Mouse (Mus musculus): ENCODE measurements around the gene Wasf2. TPM values are rescaled to one million over a fixed set of nuclear protein-coding genes. Genes with fewer than 3 reads are reported as not detected.

The Wasf2 gene
- polyA plus RNA-seq, 1 experiment from 2014 or later = 23.9 TPM

DNA sequence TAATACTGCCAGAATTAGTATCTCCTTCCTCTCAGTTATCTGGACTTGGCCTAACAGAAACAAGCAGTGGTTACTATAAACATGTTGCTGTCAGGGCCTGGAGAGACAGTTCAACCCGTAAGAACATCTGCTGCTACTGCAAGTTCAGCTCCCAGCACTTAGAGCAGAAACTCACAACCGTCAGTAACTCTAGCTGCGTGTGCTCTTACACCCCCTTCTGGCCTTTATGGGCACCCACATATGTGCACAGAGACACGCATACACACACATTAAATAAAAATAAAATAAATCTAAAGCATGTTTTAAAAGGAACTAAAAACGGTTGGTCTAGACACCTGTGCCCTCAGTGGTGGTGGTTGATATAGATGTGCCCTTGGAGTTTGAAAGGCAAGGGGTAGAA is 56.6 kb downstream of the Wasf2 start:
- no peak for ATAC-seq (ENCODE audit: low FRiP score)
- DNase-seq (ENCODE audit: low spot score) = no peak
- H3K4me3 ChIP-seq (replicated peaks; ENCODE audit: low read length) = no peak overlapping the region
- 93% methylated on average over 5 of the region's 5 CpGs for WGBS
- H3K4me2 ChIP-seq (replicated peaks) = no peak overlapping the region
- H3K9me3 ChIP-seq (ENCODE audit: control insufficient read depth, low read length) = no peaks in the 10 kb centered on the region
- no peaks in the 10 kb centered on the region for H3K27me3 ChIP-seq (ENCODE audit: control insufficient read depth, insufficient read depth, low read length)
- peaks cover 49% of the 10 kb centered on the region for H3K36me3 ChIP-seq (replicated peaks; ENCODE audit: control insufficient read depth, insufficient read depth)
- no peak overlapping the region for H3K9ac ChIP-seq
- H3K27ac ChIP-seq = no peak overlapping the region
- peaks cover 11% of the 10 kb centered on the region; the same call in 1 of the 2 replicates for H3K4me1 ChIP-seq (replicated peaks; ENCODE audit: control insufficient read depth, insufficient read depth, low read length)

DNA sequence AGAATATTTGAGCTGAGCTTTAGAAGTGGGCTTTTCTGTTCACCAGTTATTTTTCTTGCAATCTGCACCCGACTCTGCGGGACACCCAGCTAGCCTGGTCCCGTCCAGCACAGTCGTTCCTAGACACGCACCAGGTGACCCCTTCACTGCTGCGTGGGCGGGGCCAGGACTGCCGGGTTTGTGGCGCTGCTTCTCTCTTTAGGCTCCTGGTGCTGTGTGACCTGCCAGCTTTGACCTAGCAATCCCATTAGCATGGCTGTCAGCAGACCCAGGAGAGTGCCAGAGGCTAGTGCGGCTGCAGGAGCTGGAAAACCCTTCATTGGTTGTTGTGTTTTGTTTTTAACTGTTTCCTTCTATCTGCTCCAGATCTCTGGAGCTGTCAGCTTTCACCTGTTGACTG is 59.1 kb downstream of the Wasf2 start:
- no peak overlapping the region for H3K4me2 ChIP-seq (replicated peaks)
- no peaks in the 10 kb centered on the region for H3K9me3 ChIP-seq (ENCODE audit: control insufficient read depth, low read length)
- DNase-seq (ENCODE audit: low spot score) (no peak), ATAC-seq (ENCODE audit: low FRiP score) (no peak)
- WGBS = 78% methylated on average over 10 of the region's 10 CpGs
- H3K27ac ChIP-seq = no peak overlapping the region
- peaks cover 64% of the 10 kb centered on the region for H3K36me3 ChIP-seq (replicated peaks; ENCODE audit: control insufficient read depth, insufficient read depth)
- H3K9ac ChIP-seq = no peak overlapping the region; the same call in 1 of the 2 replicates
- H3K27me3 ChIP-seq (ENCODE audit: control insufficient read depth, insufficient read depth, low read length) = no peaks in the 10 kb centered on the region
- H3K4me1 ChIP-seq (replicated peaks; ENCODE audit: control insufficient read depth, insufficient read depth, low read length) = peaks cover 11% of the 10 kb centered on the region; the same call in 1 of the 2 replicates
- H3K4me3 ChIP-seq (replicated peaks; ENCODE audit: low read length) = no peak overlapping the region

DNA sequence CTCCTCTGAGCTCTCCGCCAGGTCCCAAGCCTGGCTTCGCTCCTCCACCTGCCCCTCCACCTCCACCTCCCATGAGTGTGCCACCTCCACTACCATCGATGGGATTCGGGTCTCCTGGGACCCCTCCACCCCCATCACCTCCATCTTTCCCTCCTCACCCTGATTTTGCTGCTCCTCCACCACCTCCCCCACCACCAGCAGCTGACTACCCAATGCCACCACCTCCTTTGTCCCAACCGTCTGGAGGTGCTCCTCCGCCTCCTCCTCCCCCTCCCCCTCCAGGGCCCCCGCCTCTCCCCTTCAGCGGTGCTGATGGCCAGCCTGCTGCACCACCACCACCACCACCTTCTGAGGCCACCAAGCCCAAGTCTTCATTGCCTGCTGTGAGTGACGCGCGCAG is 64.2 kb downstream of the Wasf2 start:
- ATAC-seq (ENCODE audit: low FRiP score) (no peak), DNase-seq (ENCODE audit: low spot score) (no peak)
- H3K4me3 ChIP-seq (replicated peaks; ENCODE audit: low read length) = no peak overlapping the region
- no peak overlapping the region for H3K4me2 ChIP-seq (replicated peaks)
- H3K4me1 ChIP-seq (replicated peaks; ENCODE audit: control insufficient read depth, insufficient read depth, low read length) = peaks cover 33% of the 10 kb centered on the region
- H3K27ac ChIP-seq = no peak overlapping the region
- H3K36me3 ChIP-seq (replicated peaks; ENCODE audit: control insufficient read depth, insufficient read depth) = peaks cover 50% of the 10 kb centered on the region
- no peak overlapping the region for H3K9ac ChIP-seq
- H3K27me3 ChIP-seq (ENCODE audit: control insufficient read depth, insufficient read depth, low read length) = no peaks in the 10 kb centered on the region
- H3K9me3 ChIP-seq (ENCODE audit: control insufficient read depth, low read length) = no peaks in the 10 kb centered on the region
- 89% methylated on average over 11 of the region's 11 CpGs for WGBS

DNA sequence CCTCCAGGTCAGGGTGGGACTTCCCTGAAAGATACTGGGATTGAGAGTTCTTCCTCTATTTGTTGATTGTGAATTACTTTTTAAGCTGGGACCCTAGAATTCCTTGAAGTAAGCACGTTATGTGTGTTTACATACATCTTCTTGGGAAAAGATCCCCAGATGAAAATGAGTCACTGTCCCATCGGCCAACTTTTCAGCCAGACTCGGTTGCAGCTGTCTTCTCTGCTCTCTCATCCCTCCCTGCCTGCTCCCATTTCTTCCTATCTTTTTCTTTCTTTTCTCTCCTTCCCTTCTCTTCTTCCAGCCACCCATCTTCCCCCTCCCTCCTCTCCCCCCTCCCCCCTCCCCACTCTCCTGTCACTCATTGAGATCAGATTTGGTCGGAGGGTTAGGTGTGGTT is 64.7 kb downstream of the Wasf2 start:
- no peak for DNase-seq (ENCODE audit: low spot score)
- WGBS = 76% methylated on average over 4 of the region's 4 CpGs
- H3K36me3 ChIP-seq (replicated peaks; ENCODE audit: control insufficient read depth, insufficient read depth) = peaks cover 45% of the 10 kb centered on the region

DNA sequence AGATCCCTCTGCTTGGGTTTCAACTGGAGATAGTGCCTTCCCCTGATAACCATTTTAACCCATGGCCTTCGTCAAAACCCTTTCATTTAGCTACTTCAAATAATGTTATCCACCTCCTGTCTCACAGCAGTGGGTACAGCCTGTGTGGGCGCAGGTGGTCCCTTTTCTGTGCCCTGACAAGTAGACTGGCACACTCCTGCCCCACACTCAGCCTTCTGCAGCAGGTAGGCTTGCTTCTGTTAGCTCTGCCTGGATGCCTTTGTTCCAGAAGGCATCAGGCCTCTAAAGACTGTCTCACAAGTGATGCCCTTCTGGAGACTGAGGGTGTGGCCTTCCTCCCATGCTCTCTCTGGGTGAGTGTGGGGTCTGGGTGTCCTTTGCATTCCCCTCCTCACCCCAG is 65.8 kb downstream of the Wasf2 start:
- no peaks in the 10 kb centered on the region for H3K27me3 ChIP-seq (ENCODE audit: control insufficient read depth, insufficient read depth, low read length)
- ATAC-seq (ENCODE audit: low FRiP score) (no peak), DNase-seq (ENCODE audit: low spot score) (no peak)
- peak overlapping the region; percentile 86; the same call in 1 of the 2 replicates for H3K27ac ChIP-seq
- no peaks in the 10 kb centered on the region for H3K9me3 ChIP-seq (ENCODE audit: control insufficient read depth, low read length)
- H3K9ac ChIP-seq = no peak overlapping the region
- peaks cover 34% of the 10 kb centered on the region for H3K36me3 ChIP-seq (replicated peaks; ENCODE audit: control insufficient read depth, insufficient read depth)
- no peak overlapping the region for H3K4me2 ChIP-seq (replicated peaks)
- peaks cover 49% of the 10 kb centered on the region for H3K4me1 ChIP-seq (replicated peaks; ENCODE audit: control insufficient read depth, insufficient read depth, low read length)
- H3K4me3 ChIP-seq (replicated peaks; ENCODE audit: low read length) = no peak overlapping the region
- 96% methylated on average over 2 of the region's 2 CpGs for WGBS

More for the DNA sequence above, 64.7 kb downstream of the Wasf2 start:
- Histone ChIP-seq H3K27me3 (ENCODE audit: control insufficient read depth, insufficient read depth, low read length) (no peaks in the 10 kb centered on the region), H3K4me3 (replicated peaks; ENCODE audit: low read length) (no peak overlapping the region), H3K9ac (no peak overlapping the region), H3K4me1 (replicated peaks; ENCODE audit: control insufficient read depth, insufficient read depth, low read length) (peaks cover 38% of the 10 kb centered on the region), H3K4me2 (replicated peaks) (no peak overlapping the region), H3K27ac (no peak overlapping the region), H3K9me3 (ENCODE audit: control insufficient read depth, low read length) (no peaks in the 10 kb centered on the region)
- ATAC-seq (ENCODE audit: low FRiP score) = no peak

DNA sequence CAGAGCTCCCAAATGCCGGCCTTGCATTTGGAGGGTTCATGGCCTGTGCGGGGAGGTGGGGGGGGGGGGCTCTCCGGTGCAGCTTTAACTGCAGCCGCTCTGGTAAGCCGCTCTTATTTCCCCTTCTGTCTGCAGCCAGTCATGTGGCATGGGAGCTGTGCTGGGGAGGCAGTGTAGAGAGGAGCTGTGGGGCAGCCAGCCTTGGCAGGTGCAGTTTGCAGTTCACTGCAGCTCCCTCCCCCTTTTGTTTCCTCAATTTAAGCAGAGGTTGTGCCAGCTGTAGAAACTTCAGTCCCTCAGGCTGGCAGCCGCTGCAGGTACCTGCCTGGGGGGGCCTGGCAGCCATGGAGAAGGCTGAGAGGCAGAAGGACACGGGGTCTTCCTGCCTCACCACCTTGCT is 66.5 kb downstream of the Wasf2 start:
- Histone ChIP-seq H3K4me2 (replicated peaks) (no peak overlapping the region), H3K36me3 (replicated peaks; ENCODE audit: control insufficient read depth, insufficient read depth) (peaks cover 27% of the 10 kb centered on the region), H3K9me3 (ENCODE audit: control insufficient read depth, low read length) (no peaks in the 10 kb centered on the region), H3K4me1 (replicated peaks; ENCODE audit: control insufficient read depth, insufficient read depth, low read length) (peaks cover 52% of the 10 kb centered on the region), H3K4me3 (replicated peaks; ENCODE audit: low read length) (no peak overlapping the region), H3K27ac (peak overlapping the region; percentile 86), H3K9ac (peak overlapping the region; percentile 41), H3K27me3 (ENCODE audit: control insufficient read depth, insufficient read depth, low read length) (no peaks in the 10 kb centered on the region)
- no peak for ATAC-seq (ENCODE audit: low FRiP score)
- 30% methylated on average over 7 of the region's 7 CpGs for WGBS
- DNase-seq (ENCODE audit: low spot score) = no peak

DNA sequence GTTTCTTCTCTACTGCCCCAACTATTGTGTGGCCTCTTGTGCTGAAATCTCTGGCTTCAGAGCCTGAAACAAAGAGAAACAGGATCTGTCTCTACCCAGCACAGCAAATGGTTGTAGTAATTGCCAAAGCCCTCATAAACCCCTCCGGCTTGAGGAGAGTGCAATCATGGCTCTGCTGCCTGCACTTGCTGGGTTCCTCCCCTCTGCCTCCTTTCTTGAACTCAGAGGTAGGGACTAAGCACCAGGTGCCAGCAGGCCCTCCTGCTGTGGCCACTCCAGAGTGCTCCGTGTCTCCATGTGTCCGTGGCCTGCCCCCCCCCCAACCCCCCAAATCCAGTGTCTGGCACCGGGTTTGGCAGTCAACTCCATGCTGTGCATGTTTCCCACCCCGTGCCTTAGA is 67.0 kb downstream of the Wasf2 start:
- ATAC-seq (ENCODE audit: low FRiP score) (peak; percentile 10; the same call in 1 of the 2 replicates), DNase-seq (ENCODE audit: low spot score) (peak; percentile 55)
- peak overlapping the region; percentile 41; the same call in 1 of the 2 replicates for H3K9ac ChIP-seq
- no peaks in the 10 kb centered on the region for H3K9me3 ChIP-seq (ENCODE audit: control insufficient read depth, low read length)
- H3K27me3 ChIP-seq (ENCODE audit: control insufficient read depth, insufficient read depth, low read length) = no peaks in the 10 kb centered on the region
- peaks cover 52% of the 10 kb centered on the region for H3K4me1 ChIP-seq (replicated peaks; ENCODE audit: control insufficient read depth, insufficient read depth, low read length)
- WGBS = 15% methylated on average over 5 of the region's 5 CpGs
- no peak overlapping the region for H3K4me2 ChIP-seq (replicated peaks)
- H3K36me3 ChIP-seq (replicated peaks; ENCODE audit: control insufficient read depth, insufficient read depth) = peaks cover 22% of the 10 kb centered on the region
- H3K27ac ChIP-seq = peak overlapping the region; percentile 86
- H3K4me3 ChIP-seq (replicated peaks; ENCODE audit: low read length) = no peak overlapping the region

DNA sequence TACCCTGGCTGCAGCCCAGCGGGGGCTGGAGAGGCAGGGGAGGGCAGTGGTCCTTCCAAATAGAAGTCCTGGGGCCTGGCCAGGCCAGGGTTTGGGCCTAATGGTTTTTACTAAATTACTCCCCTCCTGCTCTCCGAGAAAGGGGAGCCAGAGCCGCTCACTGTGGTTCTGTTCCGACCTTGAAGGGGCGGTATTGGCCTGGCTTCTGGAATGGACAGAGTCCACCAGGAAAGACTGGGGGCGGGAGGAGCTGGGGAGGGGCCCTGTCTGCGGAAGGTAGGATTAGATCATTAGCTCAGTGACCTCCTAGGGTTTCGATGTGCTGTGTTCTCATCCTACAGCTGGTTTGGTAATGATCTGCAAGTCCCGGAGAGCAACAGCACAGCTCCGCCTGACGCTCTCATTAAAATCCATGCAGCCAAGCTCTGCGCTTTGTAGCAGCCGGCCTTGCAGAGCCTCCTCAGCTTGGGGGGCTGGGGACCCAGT is 67.5 kb downstream of the Wasf2 start:
- Histone ChIP-seq H3K4me1 (replicated peaks; ENCODE audit: control insufficient read depth, insufficient read depth, low read length) (peaks cover 52% of the 10 kb centered on the region), H3K4me2 (replicated peaks) (no peak overlapping the region)

DNA sequence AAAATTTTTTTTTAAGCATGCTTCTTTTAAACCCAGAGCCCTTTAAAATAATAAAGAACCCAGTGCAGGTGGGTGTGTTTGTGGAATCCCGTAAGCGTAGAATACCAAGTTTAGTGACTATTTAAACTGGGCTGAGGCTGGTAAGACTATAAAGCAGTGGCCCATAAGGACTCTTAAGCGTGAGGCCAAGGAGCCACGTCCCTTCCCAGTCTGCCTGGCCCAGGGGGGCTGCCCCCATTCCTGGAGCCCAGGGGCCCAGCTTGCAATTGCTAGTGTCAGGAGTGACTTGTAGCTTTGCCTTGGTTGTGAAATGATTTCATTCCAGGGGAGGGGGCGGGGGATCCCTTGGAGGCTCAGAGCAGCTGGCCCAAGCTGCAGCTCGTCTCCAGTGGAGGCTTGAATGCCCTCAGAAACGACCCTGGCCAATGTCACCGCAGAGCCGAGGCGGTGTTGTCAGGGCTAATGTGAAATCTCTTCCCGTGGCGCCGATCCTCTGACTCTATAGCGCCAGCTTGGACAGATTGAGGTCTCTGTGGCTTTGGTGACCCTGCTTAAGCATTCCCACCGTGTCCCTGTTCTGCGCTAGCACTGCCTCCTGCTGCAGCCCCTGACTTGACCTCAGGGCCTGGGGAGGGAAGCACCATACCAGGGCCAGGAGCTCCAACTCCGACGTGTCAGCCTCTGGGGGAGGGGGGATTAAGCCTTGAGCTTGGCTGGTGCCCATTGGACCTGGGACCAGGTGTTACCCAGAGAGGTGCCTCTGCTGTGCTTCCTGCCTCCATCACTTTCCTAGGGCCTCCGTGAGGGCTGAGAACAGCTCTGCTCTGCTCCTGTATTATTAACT is 68.3 kb downstream of the Wasf2 start:
- peaks cover 13% of the 10 kb centered on the region for H3K36me3 ChIP-seq (replicated peaks; ENCODE audit: control insufficient read depth, insufficient read depth)
- H3K4me1 ChIP-seq (replicated peaks; ENCODE audit: control insufficient read depth, insufficient read depth, low read length) = peaks cover 55% of the 10 kb centered on the region
- no peaks in the 10 kb centered on the region for H3K27me3 ChIP-seq (ENCODE audit: control insufficient read depth, insufficient read depth, low read length)
- peak overlapping the region; percentile 86 for H3K27ac ChIP-seq
- peak; percentile 47 for DNase-seq (ENCODE audit: low spot score)
- H3K9me3 ChIP-seq (ENCODE audit: control insufficient read depth, low read length) = no peaks in the 10 kb centered on the region
- H3K4me2 ChIP-seq (replicated peaks) = no peak overlapping the region
- WGBS = 16% methylated on average over 19 of the region's 19 CpGs
- peak overlapping the region; percentile 21 for H3K9ac ChIP-seq
- no peak overlapping the region for H3K4me3 ChIP-seq (replicated peaks; ENCODE audit: low read length)
- 0 out of 2 replicates have a peak, but pooled peaks have one; percentile 5 for ATAC-seq (ENCODE audit: low FRiP score)

More for the DNA sequence above, 67.5 kb downstream of the Wasf2 start:
- no peaks in the 10 kb centered on the region for H3K9me3 ChIP-seq (ENCODE audit: control insufficient read depth, low read length)
- ATAC-seq (ENCODE audit: low FRiP score) (peak; percentile 26), DNase-seq (ENCODE audit: low spot score) (peak; percentile 47)
- H3K9ac ChIP-seq = peak overlapping the region; percentile 21; the same call in 1 of the 2 replicates
- WGBS = 15% methylated on average over 13 of the region's 13 CpGs
- H3K27ac ChIP-seq = peak overlapping the region; percentile 86
- H3K4me3 ChIP-seq (replicated peaks; ENCODE audit: low read length) = no peak overlapping the region
- H3K36me3 ChIP-seq (replicated peaks; ENCODE audit: control insufficient read depth, insufficient read depth) = peaks cover 19% of the 10 kb centered on the region
- no peaks in the 10 kb centered on the region for H3K27me3 ChIP-seq (ENCODE audit: control insufficient read depth, insufficient read depth, low read length)

Measured in hindbrain, embryonic 14.5 days (tissue).